Mouse (Mus musculus) retina, embryonic 14.5 days (tissue): ENCODE measurements at regions not wholly inside any gene's neighbourhood (a gene's known extent, or its start where the extent isn't known, plus 50 kb on each side); places are given as distances from the start of the nearest gene placed in this dataset.
"Not testable (repeated sequence)": the region's sequence is repeated elsewhere in the genome, so short reads cannot be mapped to it uniquely, and the experiment has no call there.

Source experiments
- DNase-seq: peaks from one replicate; pipeline ENCODE4 v3.0.0-alpha.2; 2015; ENCODE audit warnings: low spot score

DNA sequence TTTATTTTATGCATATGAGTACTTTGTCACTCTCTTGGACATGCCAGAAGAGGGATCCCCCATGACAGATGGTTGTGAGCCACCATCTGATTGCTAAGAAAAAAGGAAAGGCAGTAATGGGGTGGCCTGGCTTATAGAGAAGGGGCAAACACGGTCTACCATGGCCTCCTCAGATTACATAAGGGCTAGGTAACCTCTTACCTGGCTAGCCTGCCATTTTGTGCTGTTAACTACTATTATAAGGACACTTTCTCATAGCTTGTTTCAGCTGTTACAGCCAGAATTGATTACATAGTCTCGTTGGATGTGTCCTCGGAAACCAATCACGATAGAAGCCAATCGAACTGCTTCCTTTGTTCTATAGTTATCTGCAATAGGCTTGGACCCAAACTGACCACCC lies 60.9 kb upstream of the Gm14496 start:
- no peak for DNase-seq

DNA sequence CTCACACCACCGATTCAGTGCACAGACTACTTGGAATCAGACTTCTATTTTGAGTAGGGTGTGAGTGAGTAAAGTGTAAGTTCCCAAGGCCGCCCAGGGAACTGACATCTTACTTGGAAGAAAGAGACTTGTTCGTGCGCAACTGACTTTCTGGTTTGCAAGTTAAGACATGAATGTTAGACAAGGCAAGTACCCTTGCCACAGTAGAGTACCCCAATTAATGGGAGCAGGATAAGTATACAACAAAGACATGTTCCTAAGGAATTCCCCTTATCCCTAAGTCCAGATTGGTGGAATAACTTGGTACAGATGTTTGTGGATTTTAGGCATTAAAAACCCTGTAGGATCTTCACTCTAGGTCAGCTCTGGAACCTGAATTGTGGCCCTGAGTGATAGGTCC lies 60.4 kb upstream of the Gm14496 start:
- DNase-seq: not testable (repeated sequence)

DNA sequence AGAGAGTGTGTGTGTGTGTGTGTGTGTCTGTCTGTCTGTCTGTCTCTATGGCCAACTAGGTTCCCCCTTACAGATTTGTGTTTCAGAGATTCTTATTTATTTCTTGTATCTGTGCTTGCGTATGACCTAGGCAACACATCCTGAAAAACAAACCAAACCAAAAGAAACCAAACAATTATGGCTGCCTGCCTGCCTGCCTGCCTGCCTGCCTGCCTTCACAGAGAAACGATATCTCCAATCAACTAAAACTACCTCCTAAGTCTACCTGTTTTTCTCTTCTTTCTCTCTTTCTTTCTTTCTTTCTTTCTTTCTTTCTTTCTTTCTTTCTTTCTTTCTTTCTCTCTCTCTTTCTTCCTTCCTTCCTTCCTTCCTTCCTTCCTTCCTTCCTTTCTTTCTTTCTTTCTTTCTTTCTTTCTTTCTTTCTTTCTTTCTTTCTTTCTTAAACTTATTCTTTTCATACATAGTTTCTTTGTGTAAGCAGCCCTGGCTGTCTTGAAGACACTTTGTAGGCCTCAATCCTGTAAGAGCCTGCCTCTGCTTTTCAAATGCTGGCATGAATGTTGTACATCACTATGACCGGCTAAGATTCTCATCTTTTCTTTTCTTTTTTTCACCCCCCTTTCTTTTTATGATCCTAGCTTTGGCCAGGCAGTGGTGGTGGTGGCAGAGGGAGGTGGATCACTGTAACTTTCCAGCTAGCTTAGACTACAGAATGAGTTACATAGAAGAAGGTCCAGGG lies 59.7 kb upstream of the Gm14496 start:
- peak; percentile 49 for DNase-seq

DNA sequence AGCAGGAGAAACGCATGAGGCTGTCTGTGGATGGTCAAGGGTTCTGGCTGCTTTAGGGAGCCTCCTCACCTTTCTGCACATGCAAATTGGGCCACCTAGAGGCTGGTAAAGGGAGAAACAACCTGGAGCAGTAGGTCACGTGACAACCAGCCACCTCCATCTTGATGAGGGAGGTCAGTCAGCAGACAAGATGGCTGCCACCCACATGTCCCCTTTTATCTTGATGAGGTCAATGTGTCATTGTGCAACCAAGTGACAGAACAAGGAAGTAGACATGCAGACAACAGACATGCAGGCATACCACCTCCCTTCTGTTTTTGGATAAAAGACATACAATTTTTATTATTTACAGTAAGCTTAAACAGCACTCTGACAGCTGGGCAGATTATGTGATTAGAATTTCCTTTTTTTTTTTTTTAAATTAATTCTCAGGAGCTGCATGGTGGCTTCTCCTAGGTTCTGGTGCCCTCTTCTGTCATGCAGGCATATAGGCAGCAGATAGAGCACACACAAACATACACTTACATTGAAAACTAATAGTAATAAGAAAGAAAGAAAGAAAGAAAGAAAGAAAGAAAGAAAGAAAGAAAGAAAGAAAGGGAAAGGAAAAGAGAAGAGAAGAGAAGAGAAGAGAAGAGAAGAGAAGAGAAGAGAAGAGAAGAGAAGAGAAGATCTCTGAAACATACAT lies 58.9 kb upstream of the Gm14496 start:
- DNase-seq: peak; percentile 57
